Mouse (Mus musculus): ENCODE measurements around the gene Nphp4. TPM values are rescaled to one million over a fixed set of nuclear protein-coding genes. Genes with fewer than 3 reads are reported as not detected.

The Nphp4 gene
- polyA plus RNA-seq, 1 experiment from 2014 or later = 4.5 TPM

- Histone ChIP-seq H3K9ac (ENCODE audit: low read depth, low read length) (no peak overlapping the region), H3K9me3 (ENCODE audit: control insufficient read depth, low read length) (no peaks in the 10 kb centered on the region), H3K4me2 (ENCODE audit: low read depth, low read length) (no peak overlapping the region), H3K36me3 (ENCODE audit: control insufficient read depth, insufficient read depth, low read length) (no peaks in the 10 kb centered on the region), H3K4me1 (ENCODE audit: control insufficient read depth, insufficient read depth, low read length) (0 out of 2 replicates have a peak, but pooled peaks cover 5% of the 10 kb centered on the region), H3K27me3 (replicated peaks; ENCODE audit: control insufficient read depth, insufficient read depth, low read length) (no peaks in the 10 kb centered on the region), H3K27ac (replicated peaks; ENCODE audit: low read depth, low read length) (no peak overlapping the region), H3K4me3 (ENCODE audit: low read depth, low read length) (no peak overlapping the region)
- 38% methylated on average over 9 of the region's 9 CpGs for WGBS
- ATAC-seq (ENCODE audit: low read depth) (no peak), DNase-seq (ENCODE audit: low spot score) (peak; percentile 54)
These were observed 56.4 kb downstream of the Nphp4 start for GRCm38 (mm10) chr4:152532872-152533271.

GRCm38 (mm10) chr4:152539756-152540155, 63.2 kb downstream of the Nphp4 start:
- no peaks in the 10 kb centered on the region for H3K36me3 ChIP-seq (ENCODE audit: control insufficient read depth, insufficient read depth, low read length)
- no peak for DNase-seq (ENCODE audit: low spot score)
- no peak overlapping the region for H3K9ac ChIP-seq (ENCODE audit: low read depth, low read length)
- no peaks in the 10 kb centered on the region for H3K27me3 ChIP-seq (replicated peaks; ENCODE audit: control insufficient read depth, insufficient read depth, low read length)
- H3K27ac ChIP-seq (replicated peaks; ENCODE audit: low read depth, low read length) = no peak overlapping the region
- no peak overlapping the region for H3K4me3 ChIP-seq (ENCODE audit: low read depth, low read length)
- no peak for ATAC-seq (ENCODE audit: low read depth)
- no peaks in the 10 kb centered on the region for H3K4me1 ChIP-seq (ENCODE audit: control insufficient read depth, insufficient read depth, low read length)
- 89% methylated on average over 12 of the region's 12 CpGs for WGBS
- H3K9me3 ChIP-seq (ENCODE audit: control insufficient read depth, low read length) = 0 out of 2 replicates have a peak, but pooled peaks cover 5% of the 10 kb centered on the region
- no peak overlapping the region for H3K4me2 ChIP-seq (ENCODE audit: low read depth, low read length)

- DNase-seq (ENCODE audit: low spot score) = no peak
- WGBS = 18% methylated on average over 9 of the region's 9 CpGs
- H3K4me3 ChIP-seq (ENCODE audit: low read depth, low read length) = no peak overlapping the region
These were observed 64.7 kb downstream of the Nphp4 start for GRCm38 (mm10) chr4:152541172-152541571.

GRCm38 (mm10) chr4:152542447-152542846, 65.9 kb downstream of the Nphp4 start:
- Histone ChIP-seq H3K36me3 (ENCODE audit: control insufficient read depth, insufficient read depth, low read length) (no peaks in the 10 kb centered on the region), H3K4me2 (ENCODE audit: low read depth, low read length) (no peak overlapping the region), H3K9me3 (ENCODE audit: control insufficient read depth, low read length) (0 out of 2 replicates have a peak, but pooled peaks cover 5% of the 10 kb centered on the region), H3K4me1 (ENCODE audit: control insufficient read depth, insufficient read depth, low read length) (no peaks in the 10 kb centered on the region), H3K4me3 (ENCODE audit: low read depth, low read length) (no peak overlapping the region), H3K9ac (ENCODE audit: low read depth, low read length) (no peak overlapping the region), H3K27me3 (replicated peaks; ENCODE audit: control insufficient read depth, insufficient read depth, low read length) (no peaks in the 10 kb centered on the region), H3K27ac (replicated peaks; ENCODE audit: low read depth, low read length) (no peak overlapping the region)
- over 99% methylated on average over 11 of the region's 11 CpGs for WGBS
- DNase-seq (ENCODE audit: low spot score) (no peak), ATAC-seq (ENCODE audit: low read depth) (no peak)

More at GRCm38 (mm10) chr4:152541172-152541571, 64.7 kb downstream of the Nphp4 start:
- no peak; the same call in 1 of the 2 replicates for ATAC-seq (ENCODE audit: low read depth)
- Histone ChIP-seq H3K4me1 (ENCODE audit: control insufficient read depth, insufficient read depth, low read length) (no peaks in the 10 kb centered on the region), H3K27me3 (replicated peaks; ENCODE audit: control insufficient read depth, insufficient read depth, low read length) (no peaks in the 10 kb centered on the region), H3K9ac (ENCODE audit: low read depth, low read length) (no peak overlapping the region), H3K36me3 (ENCODE audit: control insufficient read depth, insufficient read depth, low read length) (no peaks in the 10 kb centered on the region), H3K27ac (replicated peaks; ENCODE audit: low read depth, low read length) (no peak overlapping the region), H3K4me2 (ENCODE audit: low read depth, low read length) (no peak overlapping the region), H3K9me3 (ENCODE audit: control insufficient read depth, low read length) (0 out of 2 replicates have a peak, but pooled peaks cover 5% of the 10 kb centered on the region)

- Histone ChIP-seq H3K4me1 (ENCODE audit: control insufficient read depth, insufficient read depth, low read length) (no peaks in the 10 kb centered on the region), H3K36me3 (ENCODE audit: control insufficient read depth, insufficient read depth, low read length) (no peaks in the 10 kb centered on the region), H3K4me3 (ENCODE audit: low read depth, low read length) (no peak overlapping the region), H3K27ac (replicated peaks; ENCODE audit: low read depth, low read length) (no peak overlapping the region), H3K9me3 (ENCODE audit: control insufficient read depth, low read length) (0 out of 2 replicates have a peak, but pooled peaks cover 5% of the 10 kb centered on the region), H3K4me2 (ENCODE audit: low read depth, low read length) (no peak overlapping the region), H3K27me3 (replicated peaks; ENCODE audit: control insufficient read depth, insufficient read depth, low read length) (no peaks in the 10 kb centered on the region), H3K9ac (ENCODE audit: low read depth, low read length) (no peak overlapping the region)
- DNase-seq (ENCODE audit: low spot score) (no peak), ATAC-seq (ENCODE audit: low read depth) (no peak)
- WGBS = 58% methylated on average over 8 of the region's 8 CpGs
These were observed 70.0 kb downstream of the Nphp4 start for GRCm38 (mm10) chr4:152546481-152546880.

- H3K4me1 ChIP-seq (ENCODE audit: control insufficient read depth, insufficient read depth, low read length) = no peaks in the 10 kb centered on the region
- no peak overlapping the region for H3K9ac ChIP-seq (ENCODE audit: low read depth, low read length)
- H3K36me3 ChIP-seq (ENCODE audit: control insufficient read depth, insufficient read depth, low read length) = no peaks in the 10 kb centered on the region
- H3K4me2 ChIP-seq (ENCODE audit: low read depth, low read length) = peak overlapping the region; percentile 28; the same call in 1 of the 2 replicates
- no peak overlapping the region for H3K27ac ChIP-seq (replicated peaks; ENCODE audit: low read depth, low read length)
- 56% methylated on average over 37 of the region's 37 CpGs for WGBS
- H3K9me3 ChIP-seq (ENCODE audit: control insufficient read depth, low read length) = no peaks in the 10 kb centered on the region
- H3K4me3 ChIP-seq (ENCODE audit: low read depth, low read length) = no peak overlapping the region
- H3K27me3 ChIP-seq (replicated peaks; ENCODE audit: control insufficient read depth, insufficient read depth, low read length) = no peaks in the 10 kb centered on the region
- ATAC-seq (ENCODE audit: low read depth) = no peak
- DNase-seq (ENCODE audit: low spot score) = peak; percentile 20
These were observed 71.6 kb downstream of the Nphp4 start for GRCm38 (mm10) chr4:152547886-152548663.

- H3K4me3 ChIP-seq (ENCODE audit: low read depth, low read length) = no peak overlapping the region
- H3K4me2 ChIP-seq (ENCODE audit: low read depth, low read length) = no peak overlapping the region
- H3K4me1 ChIP-seq (ENCODE audit: control insufficient read depth, insufficient read depth, low read length) = no peaks in the 10 kb centered on the region
- H3K27me3 ChIP-seq (replicated peaks; ENCODE audit: control insufficient read depth, insufficient read depth, low read length) = no peaks in the 10 kb centered on the region
- H3K9ac ChIP-seq (ENCODE audit: low read depth, low read length) = no peak overlapping the region
- no peaks in the 10 kb centered on the region for H3K9me3 ChIP-seq (ENCODE audit: control insufficient read depth, low read length)
- ATAC-seq (ENCODE audit: low read depth) (no peak), DNase-seq (ENCODE audit: low spot score) (no peak)
- WGBS = 92% methylated on average over 17 of the region's 18 CpGs
- H3K36me3 ChIP-seq (ENCODE audit: control insufficient read depth, insufficient read depth, low read length) = no peaks in the 10 kb centered on the region
- no peak overlapping the region for H3K27ac ChIP-seq (replicated peaks; ENCODE audit: low read depth, low read length)
These were observed 73.1 kb downstream of the Nphp4 start for GRCm38 (mm10) chr4:152549507-152550202.

- no peak for ATAC-seq (ENCODE audit: low read depth)
These were observed 73.7 kb downstream of the Nphp4 start for GRCm38 (mm10) chr4:152550203-152550549.

More at GRCm38 (mm10) chr4:152550203-152550549, 73.7 kb downstream of the Nphp4 start:
- Histone ChIP-seq H3K4me2 (ENCODE audit: low read depth, low read length) (no peak overlapping the region), H3K4me3 (ENCODE audit: low read depth, low read length) (no peak overlapping the region), H3K27ac (replicated peaks; ENCODE audit: low read depth, low read length) (no peak overlapping the region), H3K36me3 (ENCODE audit: control insufficient read depth, insufficient read depth, low read length) (no peaks in the 10 kb centered on the region), H3K4me1 (ENCODE audit: control insufficient read depth, insufficient read depth, low read length) (no peaks in the 10 kb centered on the region), H3K9ac (ENCODE audit: low read depth, low read length) (no peak overlapping the region), H3K27me3 (replicated peaks; ENCODE audit: control insufficient read depth, insufficient read depth, low read length) (no peaks in the 10 kb centered on the region), H3K9me3 (ENCODE audit: control insufficient read depth, low read length) (no peaks in the 10 kb centered on the region)
- no peak for DNase-seq (ENCODE audit: low spot score)
- whole genome bisulfite sequencing = 75% methylated on average over 6 of the region's 6 CpGs

Data from embryonic facial prominence, embryonic 14.5 days (tissue).